In the genomic region with DNA sequence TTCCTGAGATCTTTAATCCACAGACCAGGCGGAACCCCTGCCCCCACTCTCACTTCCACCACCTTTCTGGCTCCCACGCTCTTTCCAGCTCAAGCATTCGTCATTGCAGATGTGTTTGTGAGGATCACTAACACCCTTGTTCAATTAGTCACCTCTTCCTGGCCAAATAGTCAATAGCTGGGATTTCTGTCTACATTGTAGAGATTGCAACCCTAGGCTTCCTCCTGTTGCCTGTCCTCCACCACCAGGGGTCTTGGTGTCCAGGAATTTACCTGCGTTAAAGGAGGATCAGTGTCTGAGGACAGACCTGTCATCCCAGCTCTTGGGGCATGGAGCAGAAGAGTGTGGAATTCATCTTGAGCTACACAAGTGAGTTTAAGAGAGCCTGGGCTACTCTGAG, we compare ENCODE assay signal across 8 mouse cellular contexts. TPM values are rescaled to one million over a fixed set of nuclear protein-coding genes. Genes with fewer than 3 reads are reported as not detected.
DNase-seq lines count a peak whose midpoint lies in the region; ATAC-seq and TF ChIP-seq lines count a peak whose summit lies in the region.

No protein-coding gene starts in this region.

- no peak for ATAC-seq in heart, embryonic 12.5 days (ENCODE audit: insufficient number of reproducible peaks, low FRiP score)
- ATAC-seq in heart, postnatal 0 days (ENCODE audit: insufficient read depth, low read depth), result no peak

- peak; percentile 21; the same call in 1 of the 2 replicates for TF ChIP-seq CTCF in heart, postnatal 0 days (IDR thresholded peaks at IDR 0.05; ENCODE audit: low read depth)

- H3K27me3 ChIP-seq in heart, embryonic 12.5 days (replicated peaks), result peaks cover 35% of the 10 kb centered on the region
- no peaks in the 10 kb centered on the region for H3K27me3 ChIP-seq in heart, postnatal 0 days (ENCODE audit: control insufficient read depth, insufficient read depth, low read length)

- H3K4me1 ChIP-seq in heart, embryonic 12.5 days (replicated peaks), result peaks cover 61% of the 10 kb centered on the region
- H3K4me1 ChIP-seq in ES-E14 (ENCODE audit: control insufficient read depth in 2 of 2, insufficient read depth in 2 of 2, low read length in 2 of 2, poor library complexity in 1 of 2), result peaks cover 3 to 27% of the 10 kb centered on the region in 2 experiments; a peak in 3 of 4 replicates
- H3K4me1 ChIP-seq in heart, postnatal 0 days (ENCODE audit: control insufficient read depth, insufficient read depth), result peaks cover 71% of the 10 kb centered on the region

- peak overlapping the region; percentile 70; the same call in 1 of the 2 replicates for H3K9ac ChIP-seq in heart, embryonic 12.5 days
- peak overlapping the region; percentile 73; the same call in 1 of the 2 replicates for H3K9ac ChIP-seq in ES-E14 (ENCODE audit: insufficient read depth, low read depth, low read length, poor library complexity, severe bottlenecking)
- H3K9ac ChIP-seq in heart, postnatal 0 days (replicated peaks; ENCODE audit: low read depth, low read length), result peak overlapping the region; percentile 66; the same call in 1 of the 2 replicates

- peak overlapping the region; percentile 49 for H3K4me3 ChIP-seq in heart, embryonic 12.5 days
- H3K4me3 ChIP-seq in ES-E14 (ENCODE audit: insufficient read depth in 1 of 2, low read depth in 1 of 2, low read length in 2 of 2, poor library complexity in 1 of 2, severe bottlenecking in 1 of 2) (peak overlapping the region; percentile 56 to 84; a peak in 2 of 4 replicates), macrophage (ENCODE audit: inconsistent target) (peak overlapping the region; percentile 33; the same call in 1 of the 2 replicates)
- peak overlapping the region; percentile 57 for H3K4me3 ChIP-seq in heart, postnatal 0 days (ENCODE audit: low read depth, low read length)

- TF ChIP-seq EP300 in heart, postnatal 0 days (IDR thresholded peaks at IDR 0.05; ENCODE audit: low read depth), result no peak

- peaks cover 3% of the 10 kb centered on the region; the same call in 1 of the 2 replicates for H3K36me3 ChIP-seq in heart, embryonic 12.5 days
- H3K36me3 ChIP-seq in ES-E14 (ENCODE audit: control insufficient read depth, insufficient read depth, low read length, poor library complexity, severe bottlenecking), result peaks cover 11% of the 10 kb centered on the region
- peaks cover 18% of the 10 kb centered on the region; the same call in 1 of the 2 replicates for H3K36me3 ChIP-seq in heart, postnatal 0 days (replicated peaks; ENCODE audit: control insufficient read depth, insufficient read depth, low read length)
- no peaks in the 10 kb centered on the region for H3K36me3 ChIP-seq in macrophage (ENCODE audit: inconsistent target)

- no peaks in the 10 kb centered on the region for H3K9me3 ChIP-seq in heart, embryonic 12.5 days (replicated peaks)
- H3K9me3 ChIP-seq in ES-E14 (ENCODE audit: control insufficient read depth, insufficient read depth, low read depth, low read length), result no peaks in the 10 kb centered on the region
- no peaks in the 10 kb centered on the region for H3K9me3 ChIP-seq in heart, postnatal 0 days (replicated peaks; ENCODE audit: control insufficient read depth, low read length)

- in situ Hi-C loops in ES-E14 (cut with MboI; ENCODE audit: low sequenced_read_pairs in 2 of 2, unreplicated experiment in 2 of 2), result no loop called here

- WGBS in heart, embryonic 12.5 days, result 30% methylated on average over 4 of the region's 4 CpGs
- WGBS in heart, postnatal 0 days, result 51% methylated on average over 4 of the region's 4 CpGs
- 47% methylated on average over 4 of the region's 4 CpGs for WGBS in macrophage (ENCODE audit: missing documents)

- H3K27ac ChIP-seq in heart, embryonic 12.5 days (ENCODE audit: poor library complexity, severe bottlenecking), result no peak overlapping the region
- H3K27ac ChIP-seq in ES-E14 (ENCODE audit: insufficient read depth, low read depth, low read length, poor library complexity, severe bottlenecking) (no peak overlapping the region), macrophage (no peak overlapping the region)
- H3K27ac ChIP-seq in heart, postnatal 0 days (ENCODE audit: low read depth), result peak overlapping the region; percentile 91

- peak overlapping the region; percentile 86 for H3K4me2 ChIP-seq in heart, embryonic 12.5 days
- H3K4me2 ChIP-seq in heart, postnatal 0 days (ENCODE audit: low read depth, low read length), result peak overlapping the region; percentile 82

- DNase-seq in heart, adult 11 months, result no peak
- DNase-seq in ES-E14 (ENCODE audit: low read depth, low spot score), result no peak
- no peak for DNase-seq in heart, postnatal 0 days (ENCODE audit: low spot score)
- DNase-seq in yolk sac, embryonic 10.5 days (ENCODE audit: low spot score), result no peak
- DNase-seq in cerebellum, adult 8-10 months, result no peak
- DNase-seq in kidney, postnatal 10 days, result no peak

- H3K79me2 ChIP-seq in macrophage (ENCODE audit: inconsistent target), result no peaks in the 10 kb centered on the region

TF ChIP-seq in ES-E14, 5 proteins besides CTCF, POLR2A, EP300 and RAD21:
- no peak for TF ChIP-seq MAFK (IDR thresholded peaks at IDR 0.05; ENCODE audit: insufficient read depth, low read depth, low read length)
- no peak for TF ChIP-seq CHD2 (IDR thresholded peaks at IDR 0.05; ENCODE audit: low read depth, low read length)
- TF ChIP-seq ZNF384 (IDR thresholded peaks at IDR 0.05; ENCODE audit: low read depth, low read length), result no peak
- TF ChIP-seq HCFC1 (IDR thresholded peaks at IDR 0.05; ENCODE audit: borderline replicate concordance, insufficient read depth, low read length), result no peak
- TF ChIP-seq ZC3H11A (IDR thresholded peaks at IDR 0.05; ENCODE audit: borderline replicate concordance, low read depth, low read length), result no peak
TF ChIP-seq in ES-E14: peak in this region for 0.

RNA-seq across cellular contexts. Expression of a gene that starts 0.4 kb away (rescaled TPM):
- polyA plus RNA-seq in heart, embryonic 12.5 days (2016; fragmentation: Nextera tagmentation; extraction: Ambion mirVana), result 6.9 and 7.5 TPM in 2 replicates
- total RNA-seq in ES-E14 (2012; rRNA removed), result 30.5 and 39.3 TPM in 2 replicates
- total RNA-seq in heart, postnatal 0 days (2014; rRNA removed; ENCODE audit: low replicate concordance), result 35.2 and 79.3 TPM in 2 replicates
- polyA plus RNA-seq in heart, postnatal 0 days (2015; fragmentation: Nextera tagmentation; extraction: Ambion mirVana), result 59.2 and 124 TPM in 2 replicates
- total RNA-seq in macrophage (2018; cell fraction: chromatin; rRNA removed), result 1 to 10 TPM in 8 of 26 experiments, under 1 TPM in 6, not detected in 12; 0.33 to 6.1 (median 1.4) TPM
- total RNA-seq in macrophage (2018; cell fraction: cytosol; rRNA removed), result 10 to 100 TPM in 1 of 26 experiments, 1 to 10 TPM in 11, under 1 TPM in 12, not detected in 2; 0.07 to 16.5 (median 0.97) TPM
- 1 to 10 TPM in 11 of 26 experiments, under 1 TPM in 3, not detected in 12; 0.26 to 9.6 (median 1.9) TPM for total RNA-seq in macrophage (2018; cell fraction: nucleus; rRNA removed)
- polyA plus RNA-seq in macrophage (2018), result 5.8 to 23.0 TPM (median 12.1 TPM) in 3 replicates

RNA-seq across cellular contexts. Expression of a gene that starts 21.7 kb away (rescaled TPM):
- polyA plus RNA-seq in heart, embryonic 12.5 days (2016; fragmentation: Nextera tagmentation; extraction: Ambion mirVana), result 285 and 287 TPM in 2 replicates
- total RNA-seq in ES-E14 (2012; rRNA removed), result 26.0 and 34.8 TPM in 2 replicates
- 58.6 and 87.8 TPM in 2 replicates for total RNA-seq in heart, postnatal 0 days (2014; rRNA removed; ENCODE audit: low replicate concordance)
- polyA plus RNA-seq in heart, postnatal 0 days (2015; fragmentation: Nextera tagmentation; extraction: Ambion mirVana), result 382 and 425 TPM in 2 replicates
- total RNA-seq in macrophage (2018; cell fraction: chromatin; rRNA removed), result 10 to 100 TPM; 18.6 to 46.6 (median 28.6) TPM
- total RNA-seq in macrophage (2018; cell fraction: cytosol; rRNA removed), result 100 to 1,000 TPM in 21 of 26 experiments, 10 to 100 TPM in 5; 94.9 to 135 (median 112) TPM
- 10 to 100 TPM; 44.4 to 86.1 (median 55.8) TPM for total RNA-seq in macrophage (2018; cell fraction: nucleus; rRNA removed)
- 103 to 129 TPM (median 115 TPM) in 3 replicates for polyA plus RNA-seq in macrophage (2018)

RNA-seq across cellular contexts. Expression of a gene that starts 28.3 kb away (rescaled TPM):
- polyA plus RNA-seq in heart, embryonic 12.5 days (2016; fragmentation: Nextera tagmentation; extraction: Ambion mirVana), result 39.0 and 43.9 TPM in 2 replicates
- total RNA-seq in ES-E14 (2012; rRNA removed), result 81.1 and 165 TPM in 2 replicates
- total RNA-seq in heart, postnatal 0 days (2014; rRNA removed; ENCODE audit: low replicate concordance), result 33.3 and 68.7 TPM in 2 replicates
- polyA plus RNA-seq in heart, postnatal 0 days (2015; fragmentation: Nextera tagmentation; extraction: Ambion mirVana), result 46.1 and 50.8 TPM in 2 replicates
- 10 to 100 TPM in 16 of 26 experiments, 1 to 10 TPM in 10; 2.1 to 46.8 (median 13.0) TPM for total RNA-seq in macrophage (2018; cell fraction: chromatin; rRNA removed)
- 10 to 100 TPM in 1 of 26 experiments, 1 to 10 TPM in 25; 2.3 to 10.2 (median 4.6) TPM for total RNA-seq in macrophage (2018; cell fraction: cytosol; rRNA removed)
- 10 to 100 TPM in 15 of 26 experiments, 1 to 10 TPM in 11; 3.9 to 37.0 (median 11.8) TPM for total RNA-seq in macrophage (2018; cell fraction: nucleus; rRNA removed)
- polyA plus RNA-seq in macrophage (2018), result 5.5 to 10.9 TPM (median 9.8 TPM) in 3 replicates

RNA-seq across cellular contexts. Expression of a gene that starts 42.3 kb away (rescaled TPM):
- polyA plus RNA-seq in heart, embryonic 12.5 days (2016; fragmentation: Nextera tagmentation; extraction: Ambion mirVana), result 570 and 574 TPM in 2 replicates
- total RNA-seq in ES-E14 (2012; rRNA removed), result 5,476 and 6,336 TPM in 2 replicates
- 127 and 305 TPM in 2 replicates for total RNA-seq in heart, postnatal 0 days (2014; rRNA removed; ENCODE audit: low replicate concordance)
- polyA plus RNA-seq in heart, postnatal 0 days (2015; fragmentation: Nextera tagmentation; extraction: Ambion mirVana), result 622 and 631 TPM in 2 replicates
- total RNA-seq in macrophage (2018; cell fraction: chromatin; rRNA removed), result 100 to 1,000 TPM in 3 of 26 experiments, 10 to 100 TPM in 23; 38.9 to 293 (median 68.4) TPM
- total RNA-seq in macrophage (2018; cell fraction: cytosol; rRNA removed), result 1,000 to 10,000 TPM in 25 of 26 experiments, 100 to 1,000 TPM in 1; 906 to 2,967 (median 1,656) TPM
- total RNA-seq in macrophage (2018; cell fraction: nucleus; rRNA removed), result 100 to 1,000 TPM; 206 to 479 (median 301) TPM
- polyA plus RNA-seq in macrophage (2018), result 746 to 2,425 TPM (median 1,878 TPM) in 3 replicates

RNA-seq across cellular contexts. Expression of a gene that starts 42.3 kb away (rescaled TPM):
- 431 and 466 TPM in 2 replicates for polyA plus RNA-seq in heart, embryonic 12.5 days (2016; fragmentation: Nextera tagmentation; extraction: Ambion mirVana)
- 639 and 871 TPM in 2 replicates for total RNA-seq in ES-E14 (2012; rRNA removed)
- total RNA-seq in heart, postnatal 0 days (2014; rRNA removed; ENCODE audit: low replicate concordance), result 467 and 766 TPM in 2 replicates
- 899 and 938 TPM in 2 replicates for polyA plus RNA-seq in heart, postnatal 0 days (2015; fragmentation: Nextera tagmentation; extraction: Ambion mirVana)
- 10 to 100 TPM; 12.7 to 74.3 (median 29.7) TPM for total RNA-seq in macrophage (2018; cell fraction: chromatin; rRNA removed)
- total RNA-seq in macrophage (2018; cell fraction: cytosol; rRNA removed), result 100 to 1,000 TPM; 139 to 235 (median 177) TPM
- 10 to 100 TPM; 24.5 to 69.4 (median 36.2) TPM for total RNA-seq in macrophage (2018; cell fraction: nucleus; rRNA removed)
- 105 to 236 TPM (median 213 TPM) in 3 replicates for polyA plus RNA-seq in macrophage (2018)
